Mouse (Mus musculus) adrenal gland (tissue): Measurements from ENCODE around the gene Rgma.

ENCODE experiments used
- intact Hi-C: fragments of 180-260 bp; cut with DNase I; formaldehyde crosslinking; loops from one replicate; pipeline ENCODE4 v1.15.1; 2025

The Rgma gene

DNA sequence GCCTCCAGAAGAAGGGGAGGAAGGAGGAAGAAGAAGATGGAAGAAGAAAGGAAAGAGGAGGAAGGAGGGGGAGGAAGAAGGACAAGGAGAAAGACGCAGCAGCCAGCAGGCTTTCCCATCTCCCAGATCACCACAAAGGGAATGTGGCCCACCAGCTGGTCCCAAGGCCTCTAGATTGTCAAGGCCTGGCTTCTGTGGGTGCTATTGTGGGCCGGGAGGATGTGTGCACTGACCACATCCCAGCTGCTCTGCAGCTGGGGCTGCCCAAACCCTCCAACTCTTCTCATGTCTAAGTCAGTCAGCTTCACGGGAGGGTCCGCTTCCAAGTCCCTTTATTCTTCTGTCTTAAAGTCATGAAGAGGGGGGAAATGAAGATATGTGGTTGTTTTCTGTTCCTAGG, 5.3 kb upstream of the Rgma start:
- intact Hi-C loops, result loop anchor here (10.0 kb wide), 1 partner anchor 335 kb away; no protein-coding TSS in a partner anchor

DNA sequence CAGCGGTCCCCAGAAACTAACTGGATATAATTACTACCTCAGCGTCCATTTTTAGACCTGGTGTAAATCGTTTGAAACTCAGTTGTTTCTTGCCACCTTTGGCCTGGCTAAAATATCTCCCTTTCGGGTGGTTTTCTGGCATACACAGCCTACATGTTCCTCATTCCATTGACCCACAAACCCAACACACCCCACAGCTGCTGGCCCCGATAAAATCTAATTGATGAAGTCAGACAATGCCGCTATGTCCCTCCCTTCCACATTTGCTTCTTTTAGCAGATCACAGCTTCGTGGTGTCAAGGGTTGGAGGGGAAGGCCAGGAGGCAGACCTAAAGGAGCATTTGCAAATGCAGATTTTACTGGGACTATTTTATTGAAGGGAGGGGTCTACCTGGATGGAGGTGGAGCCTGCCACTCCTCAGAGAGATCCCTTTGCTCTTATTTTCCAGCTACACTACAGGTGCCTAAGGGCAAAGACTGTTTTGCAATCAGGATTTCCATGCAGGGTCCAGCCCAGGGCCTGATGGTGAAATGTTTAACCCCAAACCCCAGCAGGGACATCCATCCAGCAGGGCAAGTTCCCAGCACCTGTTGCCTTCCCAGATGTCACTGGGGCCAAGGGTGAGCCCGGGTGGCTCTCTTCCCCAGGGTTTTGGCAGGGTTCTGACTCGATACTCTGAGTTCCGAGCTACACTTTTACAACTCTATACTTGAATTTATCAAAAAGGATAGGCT, 3.6 kb upstream of the Rgma start:
- intact Hi-C loops, result loop anchor here (10.0 kb wide), 1 partner anchor 337 kb away; no protein-coding TSS in a partner anchor

DNA sequence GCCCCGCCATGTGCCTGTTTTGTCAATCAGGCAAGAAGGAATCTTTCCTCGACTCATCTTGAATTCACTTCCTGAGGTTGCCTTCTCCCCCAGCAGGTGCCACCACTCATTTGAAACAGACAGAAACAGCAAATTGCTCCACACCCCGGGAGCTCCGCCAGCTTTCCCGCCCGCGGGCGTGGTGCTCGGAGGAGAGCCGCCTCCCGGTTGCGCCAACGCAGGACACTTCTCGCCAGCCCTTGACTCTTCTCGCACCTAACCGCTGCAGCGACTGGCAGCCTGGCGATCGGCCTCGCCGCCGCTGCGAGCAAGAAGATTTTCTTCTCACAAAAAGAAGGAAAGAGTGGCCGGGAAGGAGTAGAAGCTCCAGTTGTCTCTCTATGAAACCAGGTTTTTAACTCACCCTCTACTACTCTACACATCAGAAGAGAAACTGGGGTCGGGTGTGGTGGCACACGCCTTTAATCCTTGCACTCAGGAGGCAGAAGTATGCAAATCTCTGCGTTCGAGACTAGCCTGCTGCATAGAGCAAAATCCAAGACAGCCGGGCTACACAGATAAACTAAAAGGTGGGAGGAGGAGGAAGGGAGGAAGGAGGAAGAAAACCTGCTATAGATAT, 2.8 kb upstream of the Rgma start:
- intact Hi-C loops, result loop anchor here (10.0 kb wide), 1 partner anchor 338 kb away; no protein-coding TSS in a partner anchor

DNA sequence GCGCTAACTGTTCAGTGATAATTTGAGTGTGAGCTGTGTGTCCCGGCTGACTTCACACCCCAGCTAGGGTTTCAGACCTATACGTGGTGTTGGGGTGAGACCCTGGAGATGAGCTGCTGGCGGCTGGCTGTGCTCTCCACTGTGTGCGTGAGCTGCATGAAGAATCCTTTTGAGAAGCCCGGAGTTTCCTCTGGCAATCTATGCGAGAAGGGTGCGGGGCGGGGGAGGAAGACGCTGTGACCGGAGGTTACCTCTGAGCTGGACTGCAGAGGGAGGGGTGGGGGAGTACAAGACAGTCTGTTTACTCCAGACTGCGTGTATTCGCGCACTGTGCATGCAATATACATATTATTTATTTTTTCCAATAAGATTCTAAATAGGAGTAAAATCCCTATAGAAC, 582 bp upstream of the Rgma start:
- intact Hi-C loops, result loop anchor here (5.0 to 10.0 kb wide), 2 partner anchors 48 to 340 kb away; no protein-coding TSS in a partner anchor

DNA sequence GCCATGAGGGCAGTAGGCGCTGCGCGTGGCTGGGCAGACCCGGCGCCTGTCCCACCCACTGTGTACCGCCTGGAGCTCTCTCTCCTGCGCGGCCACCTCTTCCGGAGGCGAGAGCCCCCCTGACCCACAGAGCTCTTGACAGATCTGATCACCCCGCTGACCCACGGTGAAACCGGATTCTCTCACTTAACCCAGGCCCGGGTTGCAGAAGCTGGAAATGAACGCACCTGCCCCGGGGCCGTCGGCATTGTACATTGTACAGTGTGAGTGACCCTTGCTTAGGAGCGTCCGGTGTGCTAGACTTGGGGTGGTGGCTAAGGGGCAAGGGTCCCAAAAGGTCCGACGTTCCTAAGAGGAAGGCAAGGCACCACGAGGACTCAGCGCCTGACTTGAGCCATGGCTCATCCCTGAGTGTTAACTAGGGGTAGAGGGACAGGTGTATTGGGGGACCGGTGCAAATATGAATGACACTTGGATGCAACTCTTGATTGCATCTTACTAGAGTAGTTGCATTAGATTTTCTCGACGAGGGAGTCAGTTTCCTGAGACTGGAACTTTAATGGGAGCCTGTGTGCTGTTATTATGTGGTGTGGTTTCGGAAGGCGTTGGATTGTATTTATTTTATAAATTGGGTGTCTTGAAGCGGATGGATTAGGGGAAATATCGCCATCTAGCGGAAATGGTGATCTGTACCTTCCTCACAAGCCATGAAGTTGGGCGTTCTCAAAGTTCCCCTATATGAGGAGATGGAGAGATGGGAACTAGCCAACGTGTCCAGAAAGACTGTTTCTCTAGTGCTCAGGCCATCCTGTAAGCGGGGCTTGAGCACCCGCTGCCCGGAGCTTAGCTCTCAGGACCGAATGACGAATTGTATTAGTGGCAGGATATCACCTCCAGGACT, 1.0 kb downstream of the Rgma start:
- intact Hi-C loops, result loop anchor here (2.0 to 10.0 kb wide), 3 partner anchors 46 to 976 kb away; no protein-coding TSS in a partner anchor

DNA sequence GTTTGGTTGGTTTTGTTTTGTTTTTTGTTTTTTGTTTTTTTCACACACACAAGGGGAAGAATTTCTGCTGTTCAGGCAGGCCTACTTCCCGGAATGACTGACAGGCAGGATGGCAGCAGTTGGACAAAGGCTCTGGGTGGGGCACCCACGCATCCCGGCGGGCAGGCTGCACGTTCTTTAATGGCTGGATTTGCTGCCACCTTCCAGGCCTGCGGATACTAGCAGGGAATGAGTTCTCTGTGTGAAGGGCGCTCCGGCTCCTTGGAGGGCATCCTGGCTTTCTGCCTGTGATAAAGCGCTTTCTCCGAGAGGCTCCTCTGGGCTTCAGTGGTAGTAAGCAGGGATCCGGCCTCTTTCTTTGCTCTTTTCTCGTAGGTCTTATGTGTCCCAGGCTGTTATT, 2.0 kb downstream of the Rgma start:
- intact Hi-C loops, result loop anchor here (2.0 to 10.0 kb wide), 3 partner anchors 45 to 977 kb away; no protein-coding TSS in a partner anchor

DNA sequence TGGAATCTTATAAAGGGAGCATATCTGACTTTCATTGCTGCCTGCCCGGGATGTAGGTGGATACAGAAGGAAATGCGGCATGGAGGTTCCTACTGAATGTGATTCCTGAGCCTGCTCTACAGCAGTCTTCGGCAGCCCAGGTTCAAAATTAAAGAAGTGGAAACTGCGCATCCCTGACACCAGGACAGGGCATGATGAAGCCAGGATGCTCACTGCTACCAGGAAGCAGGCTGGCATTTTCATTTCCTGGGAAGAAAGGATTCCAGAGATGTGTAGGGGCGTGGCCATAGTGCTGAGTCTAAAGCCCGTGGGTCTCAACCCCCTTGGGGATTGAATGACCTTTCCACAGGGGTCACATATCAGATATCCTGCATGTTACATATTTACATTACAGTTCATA, 2.7 kb downstream of the Rgma start:
- intact Hi-C loops, result loop anchor here (5.0 to 10.0 kb wide), 2 partner anchors 44 to 343 kb away; no protein-coding TSS in a partner anchor

DNA sequence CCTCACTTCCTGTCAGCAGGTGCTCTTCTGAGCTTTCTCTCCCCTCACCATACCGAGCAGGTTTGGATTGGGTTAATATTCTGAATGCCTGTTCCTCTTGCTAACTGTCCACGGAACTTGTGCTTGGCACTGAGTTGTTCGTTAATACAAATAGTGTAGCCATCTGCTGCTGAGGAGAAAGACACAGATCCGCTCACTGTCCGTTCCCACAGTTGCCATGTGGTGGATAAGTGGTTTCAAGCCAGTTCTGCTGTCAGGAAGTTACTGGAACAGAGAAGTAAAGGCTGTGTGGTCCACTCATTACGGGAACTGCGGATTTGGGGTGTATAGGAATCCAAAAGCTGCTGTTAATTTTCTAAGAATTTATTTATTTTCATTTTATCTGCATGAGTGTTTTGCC, 7.5 kb downstream of the Rgma start:
- intact Hi-C loops, result loop anchor here (10.0 kb wide), 1 partner anchor 848 kb away; no protein-coding TSS in a partner anchor

DNA sequence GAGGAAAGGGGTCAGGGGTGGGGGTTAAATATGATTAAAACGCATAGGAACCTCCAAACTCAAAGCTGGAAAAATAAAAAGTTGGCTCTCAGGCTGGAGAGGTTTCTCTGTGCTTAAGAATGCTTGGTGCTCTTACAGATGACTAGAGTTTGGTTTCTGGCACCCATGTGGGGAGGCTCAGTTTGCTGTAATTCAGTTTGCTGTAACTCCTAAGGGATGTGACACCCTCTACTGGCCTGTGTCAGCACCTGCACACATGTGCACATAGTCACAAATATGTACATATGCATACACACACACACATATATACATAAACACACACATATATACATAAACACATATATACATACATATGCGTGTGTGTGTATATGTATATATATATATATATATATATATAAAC, 13.6 kb downstream of the Rgma start:
- intact Hi-C loops, result loop anchor here (10.0 kb wide), 1 partner anchor 854 kb away; no protein-coding TSS in a partner anchor

DNA sequence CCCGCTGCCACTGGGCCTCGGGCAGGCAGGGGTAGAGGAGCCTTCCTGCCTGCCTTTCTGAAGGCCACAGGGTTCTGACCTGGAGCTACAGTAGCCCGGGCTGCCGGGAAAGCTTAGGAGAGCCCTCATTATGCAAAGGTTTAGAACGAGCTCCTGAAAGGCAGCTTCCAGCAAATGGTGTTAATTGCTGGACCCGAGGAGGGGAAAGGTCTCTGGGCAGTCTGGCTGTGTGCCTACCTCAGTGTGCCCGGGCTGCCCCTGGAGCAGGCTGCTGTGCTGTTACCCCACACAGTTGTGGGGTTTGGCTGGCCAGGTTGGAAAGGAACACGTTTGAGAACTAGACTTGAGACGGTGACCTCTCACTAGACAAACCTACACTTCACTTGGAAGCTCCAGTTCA, 14.1 kb downstream of the Rgma start:
- intact Hi-C loops, result loop anchor here (10.0 kb wide), 1 partner anchor 855 kb away; no protein-coding TSS in a partner anchor

DNA sequence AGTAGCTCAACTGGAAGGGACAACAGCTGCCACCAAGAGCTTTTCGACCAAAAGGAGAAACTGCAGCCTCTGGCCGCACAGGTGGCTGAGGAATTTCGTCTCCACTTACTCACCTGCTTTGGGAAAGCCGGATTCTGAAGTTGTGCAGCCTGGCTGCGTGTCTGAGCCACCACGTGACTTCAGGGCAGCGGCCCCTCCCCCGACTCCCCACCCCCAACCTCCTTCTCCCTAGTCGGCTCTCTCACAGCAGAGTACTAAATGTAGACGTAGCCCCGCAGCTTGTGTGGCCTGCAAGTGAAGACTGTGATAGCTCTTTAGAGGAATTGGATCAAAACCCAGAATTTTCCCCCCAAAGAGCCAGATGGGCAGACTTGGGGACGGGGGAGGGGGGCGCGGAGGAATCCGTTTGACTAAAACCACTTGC, 14.6 kb downstream of the Rgma start:
- intact Hi-C loops, result loop anchor here (10.0 kb wide), 1 partner anchor 855 kb away; no protein-coding TSS in a partner anchor

DNA sequence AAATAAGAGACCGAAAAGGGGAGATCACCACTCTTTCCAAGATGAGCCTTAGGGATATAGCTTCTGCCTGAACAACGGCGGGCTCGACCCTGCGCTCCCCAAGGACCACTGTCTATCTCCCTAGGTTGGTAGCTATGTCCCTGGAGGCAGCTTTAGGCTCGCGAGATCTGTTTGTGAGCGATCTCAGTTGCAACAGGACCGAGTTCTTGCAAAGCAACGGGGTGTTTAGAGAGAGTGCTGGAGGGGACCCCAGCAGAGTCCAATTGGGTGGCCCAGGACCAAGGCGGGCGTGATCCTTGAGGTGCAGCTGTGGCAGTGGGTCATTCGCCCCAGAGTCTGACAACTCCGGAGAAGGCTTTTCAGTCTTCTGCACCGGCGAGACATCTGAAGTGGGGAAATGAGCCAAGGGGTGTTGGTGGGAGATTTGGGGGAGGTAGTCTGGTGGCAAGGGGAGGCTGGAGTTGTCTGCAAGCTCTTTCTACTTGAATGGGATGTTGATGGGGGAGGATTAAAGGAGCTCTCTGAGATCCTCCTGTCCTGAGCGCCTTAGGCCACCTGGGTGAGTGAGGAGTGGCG, 15.2 kb downstream of the Rgma start:
- intact Hi-C loops, result no loop called here

DNA sequence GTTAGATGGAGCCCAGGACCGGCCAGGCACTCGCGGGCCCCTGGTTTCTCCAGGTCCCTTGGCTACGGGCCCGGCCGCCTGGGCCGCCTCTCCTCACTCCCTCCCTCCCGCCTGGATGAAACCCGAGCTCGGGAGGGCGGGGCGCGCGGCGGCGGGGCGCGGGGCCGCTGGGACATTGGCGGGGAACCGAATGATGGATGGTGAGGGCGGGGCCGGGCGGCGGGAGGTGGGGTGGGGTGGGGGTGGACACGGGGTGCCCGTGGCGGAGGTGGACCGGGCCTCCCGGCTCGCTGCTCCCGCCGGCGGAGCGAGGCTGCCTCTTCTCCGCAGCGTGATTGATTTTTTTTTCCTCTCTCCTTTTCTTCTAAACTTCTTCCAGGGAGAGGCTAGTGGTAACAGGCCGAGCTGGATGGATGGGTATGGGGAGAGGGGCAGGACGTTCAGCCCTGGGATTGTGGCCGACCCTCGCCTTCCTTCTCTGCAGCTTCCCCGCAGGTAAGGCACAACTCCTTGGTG, 15.8 kb downstream of the Rgma start:
- intact Hi-C loops, result no loop called here

DNA sequence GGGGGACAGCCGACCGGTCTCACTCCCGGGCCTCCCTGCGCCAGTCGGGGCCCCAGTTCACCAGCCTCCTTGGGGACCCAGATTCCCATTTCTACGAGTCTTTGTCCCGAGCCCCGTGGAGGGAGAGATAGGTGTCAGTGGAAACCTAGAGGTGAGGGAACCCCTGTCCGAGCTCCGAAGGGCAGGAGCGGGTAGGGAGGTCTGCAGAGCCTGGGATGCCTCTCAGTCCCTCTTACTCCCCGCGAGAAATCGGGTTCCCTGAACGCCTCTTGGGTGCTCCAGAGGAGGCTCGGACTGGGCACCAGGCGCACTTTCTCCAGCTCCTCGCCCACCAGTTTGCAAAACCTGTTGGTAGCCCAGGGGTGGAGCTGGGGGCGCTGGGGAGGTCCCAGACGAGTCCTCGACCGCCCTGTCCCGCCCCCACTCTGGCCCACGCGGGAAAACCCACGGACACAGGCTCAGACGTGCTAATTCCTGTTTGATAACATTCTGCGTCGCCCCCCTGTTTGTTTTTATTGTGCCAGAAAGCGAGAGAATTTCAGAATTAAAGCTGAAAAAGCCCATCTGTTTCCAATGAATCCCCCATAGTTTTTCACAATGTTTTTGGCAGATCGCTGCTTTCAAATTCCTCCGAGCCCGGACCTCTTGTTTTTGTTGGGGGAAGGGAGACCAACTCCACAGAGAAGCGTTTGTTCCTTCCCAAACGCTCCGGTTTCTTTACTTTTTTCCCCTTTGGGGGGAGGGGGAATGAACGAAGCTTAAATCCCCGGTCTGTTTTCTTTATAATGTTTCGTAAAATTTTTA, 16.4 kb downstream of the Rgma start:
- intact Hi-C loops, result no loop called here

DNA sequence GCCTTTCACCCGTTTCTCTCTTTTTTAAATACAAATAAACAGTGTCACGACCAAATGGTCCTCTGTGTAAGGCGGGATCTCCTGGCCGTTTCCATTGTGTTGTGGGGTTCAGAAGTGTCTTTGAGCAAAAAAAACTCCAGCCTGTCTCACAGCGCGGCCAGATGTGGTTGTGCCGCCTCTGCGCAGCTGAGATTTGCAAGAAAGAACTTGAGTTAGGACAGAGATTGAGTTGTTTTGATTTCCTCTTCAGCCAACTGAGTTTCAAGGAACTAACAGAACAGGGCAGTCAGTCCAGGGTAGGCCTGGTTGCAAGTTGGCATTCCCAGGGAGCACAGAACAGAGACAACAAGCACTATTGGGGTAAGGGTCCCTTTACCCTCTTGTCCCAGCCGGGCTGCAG, 17.1 kb downstream of the Rgma start:
- intact Hi-C loops, result no loop called here

DNA sequence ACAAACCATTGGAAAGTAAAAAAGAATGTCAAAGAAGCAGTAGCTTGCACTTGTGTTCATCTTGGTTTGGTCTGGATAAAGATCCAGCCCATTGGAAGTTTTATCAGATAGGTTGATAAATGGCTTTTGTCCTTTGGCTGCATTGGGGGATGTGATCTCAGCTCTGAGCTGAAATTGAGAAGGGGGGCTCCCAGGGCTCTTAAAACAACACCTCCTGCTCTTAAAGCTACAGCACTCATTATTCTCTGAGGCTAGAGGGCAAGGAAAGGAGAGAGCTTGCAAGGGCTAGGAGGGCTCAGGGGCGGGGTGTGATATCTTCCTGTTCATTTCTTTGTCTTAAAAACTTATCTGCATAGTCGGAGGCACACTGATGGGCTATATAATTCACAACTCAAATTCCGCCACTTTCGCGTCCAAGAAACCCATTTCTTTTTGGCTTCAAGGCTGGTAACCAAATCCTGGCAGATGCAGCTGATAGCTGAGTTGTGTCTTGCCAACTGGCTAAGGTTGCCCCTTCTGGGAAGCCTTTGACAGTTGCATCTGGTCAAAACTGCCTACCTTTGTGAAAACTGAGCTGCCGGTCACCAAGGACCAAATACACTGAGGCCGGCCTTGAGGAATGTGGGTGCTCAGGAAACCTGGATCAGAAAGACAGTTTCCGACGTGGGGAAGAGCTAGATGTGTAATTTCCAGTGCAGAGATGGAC, 18.2 kb downstream of the Rgma start:
- intact Hi-C loops, result no loop called here

DNA sequence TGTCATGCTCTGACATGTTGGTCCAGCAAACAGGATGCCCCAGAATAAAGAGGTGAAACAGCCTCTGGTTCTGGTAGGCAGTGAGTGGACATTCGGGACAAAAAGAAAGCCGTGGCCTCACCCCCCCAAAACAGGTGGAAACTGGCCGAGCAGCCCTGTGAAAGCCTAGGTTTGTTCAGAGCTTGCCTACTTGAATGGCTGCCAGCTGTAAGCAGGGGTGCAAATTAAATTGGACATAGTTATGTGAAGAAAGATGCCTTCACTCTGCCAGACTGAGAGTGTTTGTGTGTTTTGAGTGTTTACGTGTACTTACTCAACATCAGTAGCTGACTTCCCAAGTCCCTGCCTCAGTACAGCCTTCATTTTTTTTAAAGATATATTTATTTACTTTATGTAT, 18.7 kb downstream of the Rgma start:
- intact Hi-C loops, result no loop called here

DNA sequence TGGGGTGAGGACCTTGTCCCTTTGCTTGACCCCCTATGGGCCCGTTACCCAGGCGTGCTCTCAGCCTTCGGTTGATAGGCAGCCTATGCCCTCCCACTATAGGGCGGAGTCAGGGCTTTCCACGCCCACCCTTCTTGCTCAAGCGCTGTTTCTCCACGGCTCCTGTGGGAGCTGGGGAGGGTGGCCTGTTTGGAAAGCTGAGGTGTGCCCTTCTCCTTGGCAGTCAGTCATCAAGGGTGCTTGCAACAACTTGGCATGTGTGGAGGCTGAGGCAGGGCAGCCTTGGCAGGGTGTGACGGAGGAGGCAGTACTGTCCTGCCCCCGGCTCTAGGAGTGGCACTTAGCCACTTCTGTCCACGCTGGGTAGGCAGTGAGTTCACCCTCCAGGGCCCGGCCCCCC, 23.0 kb downstream of the Rgma start:
- intact Hi-C loops, result no loop called here

DNA sequence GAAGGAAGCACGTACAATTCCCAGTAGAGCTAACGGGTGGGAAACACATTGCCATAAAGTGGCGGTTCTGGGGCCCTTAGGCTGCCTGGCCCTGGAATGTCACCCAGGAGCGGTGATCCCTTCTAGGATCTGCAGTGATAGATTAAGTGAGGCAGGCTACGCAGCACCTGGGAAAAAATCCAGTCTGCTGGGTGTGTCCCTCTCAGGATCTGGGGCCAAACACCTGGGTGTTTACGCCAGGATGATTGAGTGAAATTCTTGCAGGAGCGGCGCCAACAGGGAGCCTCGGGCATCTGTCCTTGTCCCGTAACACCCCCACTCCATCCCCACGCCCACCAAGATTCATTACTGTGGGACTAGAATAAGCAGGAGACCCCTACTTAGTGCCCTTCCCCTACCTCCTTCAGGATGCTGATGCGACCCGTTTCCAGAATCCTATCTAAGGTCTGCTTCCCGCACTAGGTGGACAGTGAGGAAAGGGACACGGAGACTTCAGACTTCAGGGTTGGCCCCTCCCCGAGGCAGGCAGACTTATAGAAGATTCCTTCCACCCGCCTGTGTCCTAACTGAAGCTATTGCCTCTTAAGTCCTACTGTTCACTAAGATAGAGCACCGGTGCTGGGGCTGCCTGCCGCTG, 23.6 kb downstream of the Rgma start:
- intact Hi-C loops, result no loop called here
